Mouse (Mus musculus) erythroblast, embryonic 14.5 days (primary cell): ENCODE results near the gene Grid2ip.

Experiments
- GATA1 ChIP-seq: IDR thresholded peaks from 2 replicates; pipeline ENCODE4 v1.6.1; 2012; ENCODE audit warnings: low read length, inconsistent platforms, mixed read lengths
- TAL1 ChIP-seq: IDR thresholded peaks from 3 replicates; pipeline ENCODE4 v1.6.1; 2012; ENCODE audit warnings: low read length, inconsistent platforms, mixed read lengths

- TF ChIP-seq GATA1 (no peak), TAL1 (no peak)
These were observed 46.3 kb downstream of the Grid2ip start, which contains the start of gene Kdelr2 for GRCm38 (mm10) chr5:143403221-143404147.
